In genomic region chrX:157598186-157598996, GRCm38 (mm10) we compare ENCODE assay signal across 8 mouse cellular contexts. TPM values are rescaled to one million over a fixed set of nuclear protein-coding genes. Genes with fewer than 3 reads are reported as not detected.
DNase-seq lines count a peak whose midpoint lies in the region; ATAC-seq and TF ChIP-seq lines count a peak whose summit lies in the region.

TSS of gene Mbtps2 (minus strand) at chrX:157598715.

- H3K4me3 ChIP-seq in ES-E14 (ENCODE audit: insufficient read depth in 1 of 2, low read depth in 1 of 2, low read length in 2 of 2, poor library complexity in 1 of 2, severe bottlenecking in 1 of 2) = peak within 1 kb of the TSS; percentile 80 to 97

- peak; percentile 53 to 84 for ATAC-seq in hematopoietic stem cell, adult 5-6 weeks (replicated peaks in 1 of 2; ENCODE audit: insufficient read depth in 1 of 2, low FRiP score in 2 of 2, low TSS enrichment in 1 of 2, low read depth in 1 of 2, poor library complexity in 2 of 2, severe bottlenecking in 2 of 2)

- H3K9ac ChIP-seq in ES-E14 (ENCODE audit: insufficient read depth, low read depth, low read length, poor library complexity, severe bottlenecking) = peak within 1 kb of the TSS; percentile 98

- H3K4me1 ChIP-seq in ES-E14 (ENCODE audit: control insufficient read depth in 2 of 2, insufficient read depth in 2 of 2, low read length in 2 of 2, poor library complexity in 1 of 2) = peaks cover 0 to 3% of the 10 kb centered on the region in 2 experiments; a peak in 1 of 4 replicates

- in situ Hi-C loops in ES-E14 (cut with MboI; ENCODE audit: low sequenced_read_pairs in 2 of 2, unreplicated experiment in 2 of 2) = no loop called here

- H3K27ac ChIP-seq in ES-E14 (ENCODE audit: insufficient read depth, low read depth, low read length, poor library complexity, severe bottlenecking) = peak within 1 kb of the TSS; percentile 96

- H3K36me3 ChIP-seq in ES-E14 (ENCODE audit: control insufficient read depth, insufficient read depth, low read length, poor library complexity, severe bottlenecking) = no peaks in the 10 kb centered on the region

- H3K9me3 ChIP-seq in ES-E14 (ENCODE audit: control insufficient read depth, insufficient read depth, low read depth, low read length) = no peaks in the 10 kb centered on the region

- DNase-seq in ES-E14 (ENCODE audit: low read depth, low spot score) = no peak
- DNase-seq in cerebellum, adult 11-12 months = peak; percentile 78
- DNase-seq in forelimb bud, embryonic 11.5 days (ENCODE audit: low read depth, low spot score) = peak; percentile 75
- DNase-seq in layer of hippocampus, postnatal 14 days (ENCODE audit: low spot score in 2 of 2) = peak; percentile 47 to 54
- peak; percentile 60 for DNase-seq in lung, postnatal 36 days
- DNase-seq in retina, embryonic 14.5 days (ENCODE audit: low spot score) = peak; percentile 74
- DNase-seq in thymus, postnatal 36 days = peak; percentile 61 to 62

TF ChIP-seq in ES-E14, 5 proteins besides CTCF, POLR2A, EP300 and RAD21:
- TF ChIP-seq ZNF384 (IDR thresholded peaks at IDR 0.05; ENCODE audit: low read depth, low read length) (peak; percentile 100), MAFK (IDR thresholded peaks at IDR 0.05; ENCODE audit: insufficient read depth, low read depth, low read length) (no peak), HCFC1 (IDR thresholded peaks at IDR 0.05; ENCODE audit: borderline replicate concordance, insufficient read depth, low read length) (peak; percentile 77; the same call in 1 of the 2 replicates), CHD2 (IDR thresholded peaks at IDR 0.05; ENCODE audit: low read depth, low read length) (no peak), ZC3H11A (IDR thresholded peaks at IDR 0.05; ENCODE audit: borderline replicate concordance, low read depth, low read length) (no peak)

RNA-seq across cellular contexts. Expression of gene Mbtps2, which starts in this region (rescaled TPM):
- 17.6 and 23.4 TPM in 2 replicates for total RNA-seq in ES-E14 (2012; rRNA removed)
- total RNA-seq in hematopoietic stem cell, adult 5-6 weeks (2017) = 12.4 and 20.2 TPM in 2 replicates
- total RNA-seq in layer of hippocampus, postnatal 14 days (2021) = 10 to 100 TPM; 33.8 to 34.8 TPM
